Mouse (Mus musculus) testis, adult 2 months (tissue): ENCODE measurements at regions not wholly inside any gene's neighbourhood (a gene's known extent, or its start where the extent isn't known, plus 50 kb on each side); places are given as distances from the start of the nearest gene placed in this dataset.

ENCODE experiments used
- CTCF ChIP-seq: fragments of 200-500 bp; IDR thresholded peaks from 2 replicates; pipeline ENCODE4 v1.5.1; 2012; ENCODE audit warnings: low read depth, mild to moderate bottlenecking, inconsistent platforms, low read length, moderate library complexity; ENCODE audit not compliant: control insufficient read depth, insufficient read depth, insufficient replicate concordance
- POLR2A ChIP-seq: fragments of 200-500 bp; IDR thresholded peaks from 2 replicates; pipeline ENCODE4 v1.6.1; 2012; ENCODE audit warnings: low read depth, mild to moderate bottlenecking, inconsistent platforms, low read length, moderate library complexity; ENCODE audit not compliant: control insufficient read depth

DNA sequence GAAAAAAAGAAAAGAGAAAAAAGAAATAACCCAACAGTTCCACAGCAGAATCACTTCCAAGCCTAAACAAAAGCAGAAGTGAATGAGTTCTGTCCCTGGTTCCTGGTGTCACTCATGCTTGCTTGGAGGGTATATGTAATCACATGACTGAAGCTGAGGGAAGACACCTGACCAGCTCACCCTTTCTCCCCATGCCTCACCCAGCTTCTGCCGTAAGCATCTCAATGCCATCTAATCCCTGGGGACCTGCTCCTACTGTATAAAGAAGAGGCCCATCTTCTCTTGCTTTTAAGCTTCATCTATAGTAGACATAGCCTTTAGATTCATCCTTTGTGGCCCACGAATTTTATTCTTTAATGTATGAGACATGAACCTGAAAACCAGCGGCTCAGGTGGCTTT, 235.5 kb downstream of the Cog6 start:
- TF ChIP-seq CTCF (no peak), POLR2A (no peak)
